Mouse (Mus musculus): ENCODE results near the gene Slc7a9. TPM values are rescaled to one million over a fixed set of nuclear protein-coding genes. Genes with fewer than 3 reads are reported as not detected.

The Slc7a9 gene
- polyA plus RNA-seq (2017; shearing (Covaris generic)) = not detected

DNA sequence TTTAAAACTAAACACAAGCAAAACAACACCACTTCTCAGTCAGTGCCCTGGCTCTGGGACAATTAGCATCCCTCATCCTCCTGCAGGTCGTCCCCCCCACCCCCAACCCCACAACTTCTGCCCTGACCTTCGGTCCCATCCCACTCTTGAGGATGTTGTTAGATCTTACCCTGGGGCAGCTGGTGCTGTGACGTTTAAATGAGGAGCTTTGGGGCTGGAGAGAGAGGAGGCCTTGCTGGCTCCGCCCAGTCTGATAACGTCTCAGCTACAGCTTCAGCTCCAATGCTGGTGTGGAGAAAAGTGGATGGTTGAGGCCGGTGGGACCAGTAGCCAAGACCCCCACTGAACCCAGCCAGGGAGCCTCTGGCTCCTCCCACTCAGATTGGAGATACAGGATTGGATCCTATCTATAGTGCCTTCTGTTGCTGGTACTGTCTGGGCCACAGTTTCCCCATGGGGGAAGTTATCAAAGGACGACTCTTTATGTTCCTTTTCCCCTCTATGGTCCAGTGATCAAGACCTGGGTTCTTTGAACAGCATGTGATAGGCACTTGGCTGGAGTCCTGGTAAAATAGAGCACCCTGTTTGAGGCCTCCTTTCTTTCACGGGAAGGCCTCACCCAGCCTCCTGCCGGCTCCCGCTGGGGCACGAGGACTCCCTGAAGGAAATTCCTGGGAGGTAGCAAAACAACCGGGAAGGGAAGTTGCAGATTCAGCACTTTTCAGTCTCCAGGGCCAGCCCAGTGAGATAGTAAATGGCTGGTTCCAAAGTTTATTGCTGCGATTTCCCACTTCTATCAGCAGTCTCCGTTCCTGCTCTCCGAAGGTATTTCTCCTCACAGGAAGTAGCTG is at the start of gene Slc7a9:
Gene Slc7a9, plus strand, starts transcription at position 801 of the 851 bp plus-strand sequence.

Other genes starting within 250 kb of the Slc7a9 start
- gene Lrp3, start 233.3 kb upstream of the Slc7a9 start, polyA plus RNA-seq (2017; shearing (Covaris generic)) = 6.2 TPM
- gene Gpatch1, start 130.4 kb upstream of the Slc7a9 start, polyA plus RNA-seq (2017; shearing (Covaris generic)) = 27.7 TPM
- 0.30 TPM for gene Rhpn2, start 114.6 kb upstream of the Slc7a9 start, polyA plus RNA-seq (2017; shearing (Covaris generic))
- 33.6 TPM for gene Faap24, start 52.0 kb upstream of the Slc7a9 start, polyA plus RNA-seq (2017; shearing (Covaris generic))
- 14.7 TPM for gene Cep89, start 51.8 kb upstream of the Slc7a9 start, polyA plus RNA-seq (2017; shearing (Covaris generic))
- not detected for gene Tdrd12, start 88.9 kb downstream of the Slc7a9 start, polyA plus RNA-seq (2017; shearing (Covaris generic))
- 51.1 TPM for gene Nudt19, start 107.5 kb downstream of the Slc7a9 start, polyA plus RNA-seq (2017; shearing (Covaris generic))
- gene Rgs9bp, start 136.8 kb downstream of the Slc7a9 start, polyA plus RNA-seq (2017; shearing (Covaris generic)) = not detected
- gene Ankrd27, start 137.4 kb downstream of the Slc7a9 start, polyA plus RNA-seq (2017; shearing (Covaris generic)) = 82.9 TPM
- 78.1 TPM for gene Pdcd5, start 198.7 kb downstream of the Slc7a9 start, polyA plus RNA-seq (2017; shearing (Covaris generic))